Mouse (Mus musculus): ENCODE results near the gene Scn2b. TPM values are rescaled to one million over a fixed set of nuclear protein-coding genes. Genes with fewer than 3 reads are reported as not detected.

Gene Scn2b
- total and polyA plus RNA-seq, 2 experiments: not detected

GRCm38 (mm10) chr9:45133484-45134310, 16.1 kb downstream of the Scn2b start:
- Histone ChIP-seq H3K36me3 (ENCODE audit: control insufficient read depth, insufficient read depth, low read length) (no peaks in the 10 kb centered on the region), H3K27ac (replicated peaks; ENCODE audit: insufficient read depth, low read depth, low read length) (no peak overlapping the region), H3K4me1 (ENCODE audit: control insufficient read depth, insufficient read depth, low read length) (no peaks in the 10 kb centered on the region), H3K79me2 (ENCODE audit: control insufficient read depth, insufficient read depth, low read length) (no peaks in the 10 kb centered on the region), H3K4me3 (ENCODE audit: insufficient read depth, low read depth, low read length) (no peak overlapping the region), H3K27me3 (ENCODE audit: control insufficient read depth, insufficient read depth, low read length) (peaks cover 10% of the 10 kb centered on the region), H3K9ac (ENCODE audit: low read depth, low read length) (no peak overlapping the region)
- 25% methylated on average over 5 of the region's 5 CpGs for WGBS
- TF ChIP-seq POLR2A (IDR thresholded peaks at IDR 0.05; ENCODE audit: extremely low read depth, insufficient read depth, low read length) (no peak), CTCF (IDR thresholded peaks at IDR 0.05; ENCODE audit: low read depth, low read length) (peak; percentile 87)
- peak; percentile 57 for DNase-seq (ENCODE audit: extremely low read depth, low read depth, low spot score)

DNA sequence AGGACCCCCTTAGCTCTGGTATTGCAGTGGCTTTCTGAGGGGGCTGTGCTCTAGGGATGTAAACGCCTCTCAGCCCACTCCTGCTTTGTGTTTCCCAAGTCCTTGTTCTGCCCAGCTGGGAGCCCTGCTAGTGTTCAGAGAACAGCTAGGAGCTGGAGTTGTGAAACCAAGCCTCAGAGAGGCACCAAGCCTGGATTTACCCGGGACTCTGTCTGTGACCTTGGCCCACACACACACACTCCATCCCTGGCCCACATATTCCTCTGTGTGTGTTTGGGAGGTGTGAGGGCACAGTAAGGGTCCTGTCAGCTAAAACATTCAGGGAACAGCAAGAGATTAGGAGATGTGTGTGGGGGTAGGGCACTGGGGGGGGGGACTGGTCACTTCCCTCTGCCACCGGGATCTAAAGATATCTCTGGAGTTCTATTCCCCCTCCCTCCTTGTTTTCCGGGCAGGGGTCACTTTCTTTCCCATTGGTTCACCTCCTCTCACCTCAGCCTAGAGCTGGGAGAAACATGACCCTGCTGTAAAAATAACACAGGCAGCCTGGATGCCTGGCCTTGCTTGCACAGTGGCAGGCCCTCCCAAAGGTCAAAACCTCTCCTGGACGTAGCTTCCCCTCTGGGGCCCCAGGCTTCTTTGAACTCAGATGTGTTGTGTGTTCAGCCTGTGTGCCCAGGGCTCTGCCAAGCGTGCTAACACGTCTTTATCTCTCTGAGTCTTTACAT, 19.0 kb downstream of the Scn2b start:
- TF ChIP-seq POLR2A (IDR thresholded peaks at IDR 0.05; ENCODE audit: extremely low read depth, insufficient read depth, low read length) (no peak), CTCF (IDR thresholded peaks at IDR 0.05; ENCODE audit: low read depth, low read length) (no peak)
- no peak overlapping the region for H3K9ac ChIP-seq (ENCODE audit: low read depth, low read length)
- no peaks in the 10 kb centered on the region for H3K79me2 ChIP-seq (ENCODE audit: control insufficient read depth, insufficient read depth, low read length)
- no peaks in the 10 kb centered on the region for H3K4me1 ChIP-seq (ENCODE audit: control insufficient read depth, insufficient read depth, low read length)
- H3K36me3 ChIP-seq (ENCODE audit: control insufficient read depth, insufficient read depth, low read length): no peaks in the 10 kb centered on the region
- 17% methylated on average over 7 of the region's 7 CpGs for WGBS
- no peak overlapping the region for H3K27ac ChIP-seq (replicated peaks; ENCODE audit: insufficient read depth, low read depth, low read length)
- no peak for DNase-seq (ENCODE audit: extremely low read depth, low read depth, low spot score)
- peaks cover 16% of the 10 kb centered on the region for H3K27me3 ChIP-seq (ENCODE audit: control insufficient read depth, insufficient read depth, low read length)
- H3K4me3 ChIP-seq (ENCODE audit: insufficient read depth, low read depth, low read length): no peak overlapping the region

- Histone ChIP-seq H3K27me3 (ENCODE audit: control insufficient read depth, insufficient read depth, low read length) (peaks cover 16% of the 10 kb centered on the region), H3K9ac (ENCODE audit: low read depth, low read length) (no peak within 1 kb of the TSS), H3K4me3 (ENCODE audit: insufficient read depth, low read depth, low read length) (peak within 1 kb of the TSS; percentile 66), H3K79me2 (ENCODE audit: control insufficient read depth, insufficient read depth, low read length) (no peaks in the 10 kb centered on the region), H3K36me3 (ENCODE audit: control insufficient read depth, insufficient read depth, low read length) (no peaks in the 10 kb centered on the region), H3K27ac (replicated peaks; ENCODE audit: insufficient read depth, low read depth, low read length) (no peak within 1 kb of the TSS), H3K4me1 (ENCODE audit: control insufficient read depth, insufficient read depth, low read length) (no peaks in the 10 kb centered on the region)
- no peak for DNase-seq (ENCODE audit: extremely low read depth, low read depth, low spot score)
- TF ChIP-seq CTCF (IDR thresholded peaks at IDR 0.05; ENCODE audit: low read depth, low read length) (no peak), POLR2A (IDR thresholded peaks at IDR 0.05; ENCODE audit: extremely low read depth, insufficient read depth, low read length) (no peak)
- WGBS: 1% methylated on average over 76 of the region's 76 CpGs
Measured at GRCm38 (mm10) chr9:45138191-45139032, 20.8 kb downstream of the Scn2b start, which contains the start of gene Scn4b. TSS of gene Scn4b (plus strand) at chr9:45138395.

DNA sequence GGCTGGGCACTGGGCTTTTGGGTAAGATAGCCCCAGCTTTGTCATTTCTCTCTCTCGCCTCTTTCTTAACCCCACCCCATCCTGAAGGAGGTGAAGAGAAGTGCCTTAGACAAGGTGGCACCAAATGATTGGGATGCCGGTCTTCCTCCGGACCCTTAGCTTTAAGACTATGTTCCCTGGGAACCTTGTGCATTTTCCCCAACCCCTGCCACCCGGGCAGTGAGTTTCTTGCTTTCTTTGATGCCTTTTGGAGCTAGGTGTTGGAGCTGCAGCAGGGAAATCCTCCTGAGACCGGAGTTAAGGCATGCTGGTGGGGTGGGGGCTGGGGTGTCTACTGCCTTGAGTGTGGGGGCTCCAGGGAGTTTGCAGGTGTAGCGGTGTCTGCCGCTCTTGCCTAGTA, 21.5 kb downstream of the Scn2b start:
- H3K27ac ChIP-seq (replicated peaks; ENCODE audit: insufficient read depth, low read depth, low read length): no peak overlapping the region
- H3K27me3 ChIP-seq (ENCODE audit: control insufficient read depth, insufficient read depth, low read length): peaks cover 16% of the 10 kb centered on the region
- no peak for TF ChIP-seq POLR2A (IDR thresholded peaks at IDR 0.05; ENCODE audit: extremely low read depth, insufficient read depth, low read length)
- no peak for TF ChIP-seq CTCF (IDR thresholded peaks at IDR 0.05; ENCODE audit: low read depth, low read length)

GRCm38 (mm10) chr9:45140945-45141344, 23.4 kb downstream of the Scn2b start:
- 76% methylated on average over 7 of the region's 7 CpGs for WGBS
- Histone ChIP-seq H3K4me3 (ENCODE audit: insufficient read depth, low read depth, low read length) (no peak overlapping the region), H3K27ac (replicated peaks; ENCODE audit: insufficient read depth, low read depth, low read length) (no peak overlapping the region), H3K4me1 (ENCODE audit: control insufficient read depth, insufficient read depth, low read length) (no peaks in the 10 kb centered on the region), H3K27me3 (ENCODE audit: control insufficient read depth, insufficient read depth, low read length) (peaks cover 20% of the 10 kb centered on the region), H3K9ac (ENCODE audit: low read depth, low read length) (no peak overlapping the region), H3K79me2 (ENCODE audit: control insufficient read depth, insufficient read depth, low read length) (no peaks in the 10 kb centered on the region), H3K36me3 (ENCODE audit: control insufficient read depth, insufficient read depth, low read length) (no peaks in the 10 kb centered on the region)
- TF ChIP-seq CTCF (IDR thresholded peaks at IDR 0.05; ENCODE audit: low read depth, low read length): no peak
- no peak for TF ChIP-seq POLR2A (IDR thresholded peaks at IDR 0.05; ENCODE audit: extremely low read depth, insufficient read depth, low read length)
- DNase-seq (ENCODE audit: extremely low read depth, low read depth, low spot score): no peak

More for the DNA sequence above, 21.5 kb downstream of the Scn2b start:
- Histone ChIP-seq H3K36me3 (ENCODE audit: control insufficient read depth, insufficient read depth, low read length) (no peaks in the 10 kb centered on the region), H3K9ac (ENCODE audit: low read depth, low read length) (no peak overlapping the region), H3K79me2 (ENCODE audit: control insufficient read depth, insufficient read depth, low read length) (no peaks in the 10 kb centered on the region), H3K4me3 (ENCODE audit: insufficient read depth, low read depth, low read length) (no peak overlapping the region), H3K4me1 (ENCODE audit: control insufficient read depth, insufficient read depth, low read length) (no peaks in the 10 kb centered on the region)
- 45% methylated on average over 7 of the region's 7 CpGs for WGBS
- no peak for DNase-seq (ENCODE audit: extremely low read depth, low read depth, low spot score)
